Mouse (Mus musculus): ENCODE measurements around the gene Sorbs2.

The Sorbs2 gene

GRCm38 (mm10) chr8:45677854-45678241, 170.3 kb downstream of the Sorbs2 start:
- in situ Hi-C loops (cut with MboI): no loop called here

- in situ Hi-C loops (cut with MboI): no loop called here
Measured at GRCm38 (mm10) chr8:45681171-45681570, 173.6 kb downstream of the Sorbs2 start.

- in situ Hi-C loops (cut with MboI): no loop called here
Measured at GRCm38 (mm10) chr8:45682845-45683383, 175.3 kb downstream of the Sorbs2 start.

- in situ Hi-C loops (cut with MboI): no loop called here
Measured at GRCm38 (mm10) chr8:45687942-45688695, 180.5 kb downstream of the Sorbs2 start.

- in situ Hi-C loops (cut with MboI): no loop called here
Measured at GRCm38 (mm10) chr8:45689611-45690207, 182.1 kb downstream of the Sorbs2 start.

- in situ Hi-C loops (cut with MboI): no loop called here
Measured at GRCm38 (mm10) chr8:45700100-45700499, 192.5 kb downstream of the Sorbs2 start.

GRCm38 (mm10) chr8:45703700-45704101, 196.1 kb downstream of the Sorbs2 start:
- in situ Hi-C loops (cut with MboI): no loop called here

- in situ Hi-C loops (cut with MboI): no loop called here
Measured at GRCm38 (mm10) chr8:45709098-45709497, 201.5 kb downstream of the Sorbs2 start.

- in situ Hi-C loops (cut with MboI): no loop called here
Measured at GRCm38 (mm10) chr8:45709734-45710133, 202.1 kb downstream of the Sorbs2 start.

GRCm38 (mm10) chr8:45712610-45713009, 205.0 kb downstream of the Sorbs2 start:
- in situ Hi-C loops (cut with MboI): no loop called here

- in situ Hi-C loops (cut with MboI): no loop called here
Measured at GRCm38 (mm10) chr8:45714806-45715205, 207.2 kb downstream of the Sorbs2 start.

GRCm38 (mm10) chr8:45715330-45716027, 207.9 kb downstream of the Sorbs2 start:
- in situ Hi-C loops (cut with MboI): no loop called here

- in situ Hi-C loops (cut with MboI): no loop called here
Measured at GRCm38 (mm10) chr8:45719776-45720175, 212.2 kb downstream of the Sorbs2 start.

GRCm38 (mm10) chr8:45724204-45724603, 216.6 kb downstream of the Sorbs2 start:
- in situ Hi-C loops (cut with MboI): no loop called here

- in situ Hi-C loops (cut with MboI): no loop called here
Measured at GRCm38 (mm10) chr8:45725321-45725720, 217.7 kb downstream of the Sorbs2 start.

- in situ Hi-C loops (cut with MboI): no loop called here
Measured at GRCm38 (mm10) chr8:45729850-45730382, 222.3 kb downstream of the Sorbs2 start.

GRCm38 (mm10) chr8:45730795-45731194, 223.2 kb downstream of the Sorbs2 start:
- in situ Hi-C loops (cut with MboI): no loop called here

- in situ Hi-C loops (cut with MboI): no loop called here
Measured at GRCm38 (mm10) chr8:45734071-45734470, 226.5 kb downstream of the Sorbs2 start.

- in situ Hi-C loops (cut with MboI): no loop called here
Measured at GRCm38 (mm10) chr8:45737266-45737665, 229.7 kb downstream of the Sorbs2 start.

- in situ Hi-C loops (cut with MboI): no loop called here
Measured at GRCm38 (mm10) chr8:45743326-45743725, 235.7 kb downstream of the Sorbs2 start.

- in situ Hi-C loops (cut with MboI): no loop called here
Measured at GRCm38 (mm10) chr8:45743739-45744138, 236.2 kb downstream of the Sorbs2 start.

Measured in mature B cell (primary cell).